Mouse (Mus musculus): Measurements from ENCODE around the gene Gamt.

- TF ChIP-seq CTCF (IDR thresholded peaks at IDR 0.05; ENCODE audit: insufficient read depth, low read length) (no peak), POLR2A (IDR thresholded peaks at IDR 0.05; ENCODE audit: borderline replicate concordance, extremely low read depth, low read depth, low read length) (no peak)
These were observed 10.8 kb downstream of the Gamt start for GRCm38 (mm10) chr10:80250059-80250458.
